Mouse (Mus musculus) midbrain, embryonic 14.5 days (tissue): Measurements from ENCODE around the gene Gata3. TPM values are rescaled to one million over a fixed set of nuclear protein-coding genes. Genes with fewer than 3 reads are reported as not detected.
A peak's percentile ranks its signal among the peaks of the same experiment; 100 is the strongest.

ENCODE experiments used
- ATAC-seq: fragments of 200-750 bp; cut with Nextera tagmentation; 2 replicates; pipeline ENCODE4 v1.8.0; 2017; ENCODE audit warnings: moderate number of reproducible peaks, moderate library complexity; ENCODE audit not compliant: low FRiP score, low TSS enrichment
- DNase-seq: peaks from one replicate; pipeline ENCODE4 v3.0.0-alpha.2; 2015
- H3K27ac ChIP-seq: fragments of 300-500 bp; sonication (generic); replicated peaks from 2 replicates; pipeline ENCODE4 v1.5.1; 2014; ENCODE audit warnings: mild to moderate bottlenecking, low read depth, low read length, moderate library complexity
- H3K27me3 ChIP-seq: fragments of 300-500 bp; sonication (generic); 2 replicates; pipeline ENCODE4 v1.6.1; 2014; ENCODE audit warnings: low read length, control low read depth, mixed read lengths; ENCODE audit not compliant: control insufficient read depth, insufficient read depth
- H3K36me3 ChIP-seq: fragments of 300-500 bp; sonication (generic); 2 replicates; pipeline ENCODE4 v1.6.1; 2014; ENCODE audit warnings: low read length, control low read depth; ENCODE audit not compliant: control insufficient read depth, insufficient read depth
- H3K4me1 ChIP-seq: fragments of 300-500 bp; sonication (generic); 2 replicates; pipeline ENCODE4 v1.6.1; 2014; ENCODE audit warnings: mild to moderate bottlenecking, antibody characterized with exemption, low read length, control low read depth; ENCODE audit not compliant: control insufficient read depth, insufficient read depth
- H3K4me2 ChIP-seq: fragments of 300-500 bp; sonication (generic); 2 replicates; pipeline ENCODE4 v1.6.1; 2014; ENCODE audit warnings: mild to moderate bottlenecking, low read length, moderate library complexity
- H3K4me3 ChIP-seq: fragments of 300-500 bp; sonication (generic); replicated peaks from 2 replicates; pipeline ENCODE4 v1.5.1; 2014; ENCODE audit warnings: low read depth, low read length
- H3K9ac ChIP-seq: fragments of 300-500 bp; sonication (generic); replicated peaks from 2 replicates; pipeline ENCODE4 v1.6.1; 2014; ENCODE audit warnings: mild to moderate bottlenecking, low read length, moderate library complexity
- H3K9me3 ChIP-seq: fragments of 300-500 bp; sonication (generic); 2 replicates; pipeline ENCODE4 v1.6.1; 2016; ENCODE audit warnings: low read length, control low read depth, mixed read lengths; ENCODE audit not compliant: control insufficient read depth
- WGBS: fragments of 180-500 bp; shearing (Covaris S2); extraction: QIAGEN DNeasy Blood & Tissue Kit; methylation state at CpG from one replicate; pipeline ENCODE4 v1.1.7; 2014; 5-methylcytosine and 5-hydroxymethylcytosine counted together
- polyA plus RNA-seq: library from polyadenylated mRNA; unstranded; fragments of >200 nt; fragmentation: Nextera tagmentation; extraction: Ambion mirVana; gene quantifications from 2 replicates; pipeline ENCODE4 v1.2.1, GENCODE M21; 2014

Gata3 gene
- polyA plus RNA-seq, 1 experiment from 2014 or later, result 120 TPM

DNA sequence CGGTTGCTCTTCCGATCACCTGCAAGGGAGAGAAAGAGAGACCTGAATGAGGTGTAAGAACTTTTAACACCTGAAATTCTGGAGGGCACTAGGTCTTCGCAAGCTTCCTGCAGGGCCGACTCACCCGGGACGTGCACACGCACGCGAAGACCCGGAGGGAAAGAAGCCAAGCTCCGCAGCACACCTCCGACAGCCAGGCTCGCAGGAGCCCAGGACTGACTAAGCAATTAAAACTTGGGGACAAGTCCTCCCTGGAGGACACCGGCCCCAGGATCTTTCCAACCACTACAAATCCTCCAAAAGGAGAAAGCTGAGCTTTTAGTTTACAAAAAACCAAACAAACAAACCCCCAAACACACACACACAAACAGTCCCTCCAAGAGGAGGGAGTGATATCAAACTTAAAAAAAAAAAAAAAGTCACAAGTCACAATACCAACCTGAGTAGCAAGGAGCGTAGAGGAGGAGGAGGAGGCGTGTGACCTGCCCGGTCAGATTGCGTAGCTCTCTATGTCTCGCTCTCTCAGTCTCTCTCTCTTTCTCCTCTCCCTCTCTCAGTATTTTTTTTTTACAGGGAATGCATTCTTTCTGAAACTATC is 11.8 kb downstream of the Gata3 start:
- ATAC-seq, result no peak
- 0 out of 2 replicates have a peak, but pooled peaks cover 9% of the 10 kb centered on the region for H3K36me3 ChIP-seq
- WGBS, result 2% methylated on average over 19 of the region's 19 CpGs
- peaks cover 8% of the 10 kb centered on the region; the same call in 1 of the 2 replicates for H3K4me1 ChIP-seq
- H3K27me3 ChIP-seq, result peaks cover 80% of the 10 kb centered on the region
- no peaks in the 10 kb centered on the region for H3K9me3 ChIP-seq
- peak overlapping the region; percentile 45 for H3K4me3 ChIP-seq
- H3K27ac ChIP-seq, result peak overlapping the region; percentile 87
- peak overlapping the region; percentile 65 for H3K4me2 ChIP-seq
- DNase-seq, result peak; percentile 55
- peak overlapping the region; percentile 72 for H3K9ac ChIP-seq

DNA sequence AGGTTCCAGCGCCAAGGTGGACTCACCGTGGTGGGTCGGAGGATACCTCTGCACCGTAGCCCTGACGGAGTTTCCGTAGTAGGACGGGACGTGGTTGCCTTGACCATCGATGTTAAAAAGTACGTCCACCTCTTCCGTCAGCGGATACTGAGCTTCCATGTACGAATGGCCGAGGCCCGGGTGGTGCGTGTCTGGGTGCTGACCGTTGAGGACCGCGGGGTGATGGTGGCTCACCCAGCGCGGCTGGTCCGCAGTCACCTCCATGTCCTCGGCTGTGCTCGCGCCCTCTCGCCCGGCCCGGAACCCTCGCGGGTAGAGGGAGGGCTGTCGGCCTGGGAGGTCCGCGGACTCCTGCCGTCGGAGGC is 12.5 kb downstream of the Gata3 start:
- peak overlapping the region; percentile 65 for H3K4me2 ChIP-seq
- peak overlapping the region; percentile 72 for H3K9ac ChIP-seq
- peak; percentile 35 for DNase-seq

GRCm38 (mm10) chr2:9876621-9877325 is 13.1 kb downstream of the Gata3 start:
- H3K4me2 ChIP-seq, result peak overlapping the region; percentile 65
- peaks cover 81% of the 10 kb centered on the region for H3K27me3 ChIP-seq
- H3K4me1 ChIP-seq, result peaks cover 8% of the 10 kb centered on the region; the same call in 1 of the 2 replicates
- ATAC-seq (no peak), DNase-seq (peak; percentile 47)
- peak overlapping the region; percentile 87 for H3K27ac ChIP-seq
- 0 out of 2 replicates have a peak, but pooled peaks cover 9% of the 10 kb centered on the region for H3K36me3 ChIP-seq
- peak overlapping the region; percentile 72 for H3K9ac ChIP-seq
- WGBS, result under 1% methylated on average over 31 of the region's 31 CpGs
- H3K4me3 ChIP-seq, result peak overlapping the region; percentile 45
- no peaks in the 10 kb centered on the region for H3K9me3 ChIP-seq

More for the DNA sequence above, 12.5 kb downstream of the Gata3 start:
- H3K27me3 ChIP-seq, result peaks cover 81% of the 10 kb centered on the region
- WGBS, result 1% methylated on average over 35 of the region's 35 CpGs
- H3K9me3 ChIP-seq, result no peaks in the 10 kb centered on the region
- no peak for ATAC-seq
- peaks cover 8% of the 10 kb centered on the region; the same call in 1 of the 2 replicates for H3K4me1 ChIP-seq
- 0 out of 2 replicates have a peak, but pooled peaks cover 9% of the 10 kb centered on the region for H3K36me3 ChIP-seq
- H3K4me3 ChIP-seq, result peak overlapping the region; percentile 45
- H3K27ac ChIP-seq, result peak overlapping the region; percentile 87

DNA sequence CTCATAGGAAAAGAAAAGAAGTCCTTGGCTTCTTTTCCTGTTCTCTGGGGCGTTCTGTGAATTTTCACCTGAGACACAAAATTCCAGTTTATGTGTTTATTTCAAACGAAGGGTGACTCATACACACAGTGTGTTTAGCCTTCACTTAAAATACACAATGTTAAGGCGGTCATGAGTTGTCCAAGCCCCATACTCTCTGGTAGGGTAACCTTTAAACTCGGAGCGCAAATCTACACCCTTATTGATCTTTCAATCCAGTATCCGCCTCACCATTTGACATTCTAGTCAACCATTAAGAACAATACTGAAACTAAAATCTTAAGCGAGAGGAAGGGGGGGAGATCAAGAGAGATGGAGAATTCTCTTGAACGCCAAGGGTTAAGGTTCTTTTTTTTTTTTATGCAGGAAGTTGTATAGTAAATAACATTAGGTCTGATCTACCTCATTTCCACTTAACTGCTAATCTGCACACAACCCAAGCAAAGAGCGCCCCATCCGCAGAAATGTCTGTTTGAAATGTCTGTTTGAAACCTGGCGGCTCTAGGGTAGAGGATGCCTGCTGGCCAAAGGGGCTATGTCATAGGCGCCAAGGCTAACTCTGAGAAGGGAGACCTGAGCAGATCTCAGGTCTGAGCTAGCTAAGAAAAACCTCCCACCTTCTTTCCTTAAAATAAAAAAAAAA is 14.0 kb downstream of the Gata3 start:
- no peak for ATAC-seq
- Histone ChIP-seq H3K9ac (peak overlapping the region; percentile 72), H3K4me1 (peaks cover 1% of the 10 kb centered on the region; the same call in 1 of the 2 replicates), H3K27ac (peak overlapping the region; percentile 87), H3K27me3 (peaks cover 83% of the 10 kb centered on the region), H3K4me2 (peak overlapping the region; percentile 65), H3K36me3 (0 out of 2 replicates have a peak, but pooled peaks cover 9% of the 10 kb centered on the region), H3K4me3 (peak overlapping the region; percentile 45), H3K9me3 (no peaks in the 10 kb centered on the region)
- 5% methylated on average over 12 of the region's 12 CpGs for WGBS
- peak; percentile 39 for DNase-seq

- H3K4me1 ChIP-seq, result no peaks in the 10 kb centered on the region
- H3K4me2 ChIP-seq, result peak overlapping the region; percentile 65
- peaks cover 79% of the 10 kb centered on the region for H3K27me3 ChIP-seq
- H3K4me3 ChIP-seq, result peak overlapping the region; percentile 45
- WGBS, result 1% methylated on average over 4 of the region's 4 CpGs
- peak; percentile 45 for DNase-seq
- H3K9ac ChIP-seq, result peak overlapping the region; percentile 72
- ATAC-seq, result no peak
- no peaks in the 10 kb centered on the region for H3K9me3 ChIP-seq
- H3K36me3 ChIP-seq, result 0 out of 2 replicates have a peak, but pooled peaks cover 9% of the 10 kb centered on the region
- H3K27ac ChIP-seq, result peak overlapping the region; percentile 87
These were observed 14.6 kb downstream of the Gata3 start for GRCm38 (mm10) chr2:9875220-9875619.

DNA sequence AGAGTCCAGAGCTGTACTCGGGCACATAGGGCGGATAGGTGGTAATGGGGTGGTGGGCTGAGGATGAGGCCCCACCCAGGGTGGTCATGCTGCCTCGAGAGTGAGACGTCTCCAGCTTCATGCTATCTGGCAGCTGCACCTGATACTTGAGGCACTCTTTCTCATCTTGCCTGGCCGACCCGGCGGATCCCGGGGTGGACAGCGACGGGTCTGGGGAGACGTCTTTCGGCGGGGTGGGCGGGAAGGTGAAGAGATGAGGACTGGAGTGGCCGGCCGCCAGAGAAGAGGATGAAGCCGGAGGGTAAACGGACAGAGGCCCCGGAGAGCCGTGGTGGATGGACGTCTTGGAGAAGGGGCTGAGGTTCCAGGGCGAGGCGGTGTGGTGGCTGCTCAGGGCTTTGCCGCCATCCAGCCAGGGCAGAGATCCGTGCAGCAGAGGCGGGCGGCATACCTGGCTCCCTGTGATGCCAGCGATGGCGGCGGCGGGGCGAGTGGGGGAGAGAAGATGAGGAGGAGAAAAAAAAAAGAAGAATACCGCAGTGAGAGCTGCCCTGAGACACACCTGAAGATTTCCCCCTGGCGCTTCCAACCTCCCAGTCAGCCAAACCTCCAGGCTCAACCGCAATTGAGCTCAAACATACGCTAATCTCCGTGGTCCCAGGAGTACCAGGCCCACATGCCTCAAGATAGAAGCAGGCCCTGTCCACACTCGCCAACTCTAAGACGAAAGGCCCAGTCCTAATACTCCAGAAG is 15.2 kb downstream of the Gata3 start:
- Histone ChIP-seq H3K4me1 (no peaks in the 10 kb centered on the region), H3K36me3 (0 out of 2 replicates have a peak, but pooled peaks cover 9% of the 10 kb centered on the region), H3K27me3 (peaks cover 74% of the 10 kb centered on the region), H3K9me3 (no peaks in the 10 kb centered on the region), H3K9ac (peak overlapping the region; percentile 72), H3K4me2 (peak overlapping the region; percentile 65), H3K27ac (peak overlapping the region; percentile 87), H3K4me3 (peak overlapping the region; percentile 45)
- ATAC-seq (no peak), DNase-seq (peak; percentile 22)
- 2% methylated on average over 39 of the region's 39 CpGs for WGBS

DNA sequence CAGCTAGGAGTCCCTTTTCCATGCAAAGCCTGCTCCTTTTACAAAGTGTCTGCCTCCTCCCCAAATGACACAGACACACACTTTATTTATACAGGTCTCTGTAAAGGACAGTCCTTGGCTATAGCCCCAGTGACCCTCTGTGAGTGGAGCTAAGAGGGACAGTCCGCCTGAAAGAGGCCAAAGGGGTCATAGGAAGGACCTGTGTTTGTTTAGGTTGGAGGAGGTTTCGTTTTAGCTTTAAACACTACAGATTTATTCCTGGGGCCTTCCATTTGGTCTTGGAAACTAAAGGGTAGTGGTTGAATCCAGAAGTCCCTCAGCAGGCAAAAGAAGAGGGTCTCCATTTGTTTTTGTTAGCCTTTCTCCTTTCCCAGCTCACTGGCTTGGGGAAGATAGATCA is 16.1 kb downstream of the Gata3 start:
- H3K4me2 ChIP-seq, result peak overlapping the region; percentile 65
- no peaks in the 10 kb centered on the region for H3K4me1 ChIP-seq
- 9% methylated on average over 2 of the region's 2 CpGs for WGBS
- H3K36me3 ChIP-seq, result 0 out of 2 replicates have a peak, but pooled peaks cover 9% of the 10 kb centered on the region
- H3K4me3 ChIP-seq, result peak overlapping the region; percentile 45
- peaks cover 67% of the 10 kb centered on the region for H3K27me3 ChIP-seq
- peak overlapping the region; percentile 72 for H3K9ac ChIP-seq
- DNase-seq (no peak), ATAC-seq (no peak)
- no peaks in the 10 kb centered on the region for H3K9me3 ChIP-seq
- peak overlapping the region; percentile 87 for H3K27ac ChIP-seq

DNA sequence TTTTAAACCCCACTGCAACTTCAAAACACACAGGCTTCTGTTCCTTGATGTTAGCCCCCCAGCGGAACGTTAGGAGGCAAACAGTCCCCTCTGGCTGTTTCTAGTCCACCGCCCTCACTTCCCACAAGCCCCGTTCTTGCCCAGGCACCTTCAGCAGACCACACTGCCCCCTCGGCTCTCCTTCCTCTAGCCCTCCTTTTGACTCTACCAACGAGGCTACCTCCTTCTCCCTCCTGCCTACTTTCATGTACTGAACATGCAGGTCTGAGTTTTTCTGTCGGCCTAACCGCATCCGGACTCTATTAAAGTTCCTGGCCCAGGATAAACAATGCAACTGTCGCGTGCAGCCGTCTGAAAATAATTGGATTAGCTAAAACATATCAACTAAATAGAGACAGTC is 17.2 kb downstream of the Gata3 start:
- DNase-seq (peak; percentile 35), ATAC-seq (no peak)
- H3K4me2 ChIP-seq, result peak overlapping the region; percentile 65

More for the DNA sequence above, 17.2 kb downstream of the Gata3 start:
- Histone ChIP-seq H3K36me3 (0 out of 2 replicates have a peak, but pooled peaks cover 9% of the 10 kb centered on the region), H3K4me1 (no peaks in the 10 kb centered on the region), H3K27me3 (peaks cover 61% of the 10 kb centered on the region), H3K9me3 (no peaks in the 10 kb centered on the region), H3K9ac (peak overlapping the region; percentile 72), H3K27ac (peak overlapping the region; percentile 87), H3K4me3 (peak overlapping the region; percentile 45)
- 2% methylated on average over 12 of the region's 12 CpGs for WGBS
